Mouse (Mus musculus): ENCODE results near the gene Slc44a1. TPM values are rescaled to one million over a fixed set of nuclear protein-coding genes. Genes with fewer than 3 reads are reported as not detected.

Gene Slc44a1
- polyA plus RNA-seq, 1 experiment from 2014 or later = 27.9 TPM

DNA sequence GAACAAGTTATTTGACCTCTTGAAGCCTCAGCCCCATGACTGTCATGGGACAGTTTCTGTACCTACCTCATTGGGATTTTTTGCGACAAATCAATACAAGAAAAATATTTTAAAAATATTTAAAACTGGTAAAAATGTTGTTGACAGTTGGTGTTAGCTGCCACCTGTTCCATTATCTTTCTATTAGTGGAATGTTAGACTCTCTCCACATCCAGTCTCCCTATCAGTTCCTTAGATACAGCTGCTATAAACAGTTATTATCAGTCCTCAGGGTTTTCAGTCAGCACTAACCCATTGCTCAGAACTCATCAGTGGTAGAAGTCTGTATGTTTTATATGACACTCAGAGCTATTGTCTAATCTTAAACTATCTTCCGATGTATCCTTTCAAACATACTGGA lies 79.2 kb downstream of the Slc44a1 start:
- no peak overlapping the region for H3K27ac ChIP-seq (ENCODE audit: low read depth, low read length)
- no peak overlapping the region for H3K9ac ChIP-seq (ENCODE audit: low read depth, low read length)
- H3K27me3 ChIP-seq (replicated peaks; ENCODE audit: control insufficient read depth, insufficient read depth, low read length) = no peaks in the 10 kb centered on the region
- no peaks in the 10 kb centered on the region for H3K4me1 ChIP-seq (replicated peaks; ENCODE audit: control insufficient read depth, insufficient read depth, low read length)
- H3K9me3 ChIP-seq (ENCODE audit: control insufficient read depth) = no peaks in the 10 kb centered on the region
- 91% methylated on average over 2 of the region's 2 CpGs for WGBS
- no peak for TF ChIP-seq CTCF (IDR thresholded peaks at IDR 0.05; ENCODE audit: low read depth)
- ATAC-seq = no peak
- H3K36me3 ChIP-seq (ENCODE audit: control insufficient read depth, insufficient read depth) = no peaks in the 10 kb centered on the region; the same call in 1 of the 2 replicates
- no peak overlapping the region for H3K4me2 ChIP-seq (replicated peaks; ENCODE audit: low read depth)
- no peak overlapping the region for H3K4me3 ChIP-seq (ENCODE audit: low read depth, low read length)

DNA sequence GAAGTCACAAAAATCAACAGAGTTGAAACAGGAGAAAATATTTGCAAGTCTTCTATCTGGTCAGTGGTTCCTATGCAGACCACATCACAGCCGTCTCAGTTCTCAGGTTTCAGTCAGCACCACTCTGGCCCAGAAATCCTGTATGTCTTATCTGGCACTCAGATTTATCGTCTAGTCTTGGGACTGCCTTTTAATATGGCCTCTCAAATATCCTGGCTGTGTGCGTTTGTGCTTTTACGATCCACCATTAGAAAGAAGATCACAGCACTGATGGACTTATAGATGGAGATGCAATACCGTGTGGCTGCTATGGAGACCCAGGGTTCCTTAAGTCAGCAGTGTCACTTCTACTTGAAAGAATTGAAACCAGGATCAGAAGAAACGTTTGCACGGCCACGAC lies 80.8 kb downstream of the Slc44a1 start:
- Histone ChIP-seq H3K4me3 (ENCODE audit: low read depth, low read length) (no peak overlapping the region), H3K4me2 (replicated peaks; ENCODE audit: low read depth) (no peak overlapping the region), H3K27ac (ENCODE audit: low read depth, low read length) (no peak overlapping the region), H3K4me1 (replicated peaks; ENCODE audit: control insufficient read depth, insufficient read depth, low read length) (no peaks in the 10 kb centered on the region), H3K27me3 (replicated peaks; ENCODE audit: control insufficient read depth, insufficient read depth, low read length) (no peaks in the 10 kb centered on the region), H3K36me3 (ENCODE audit: control insufficient read depth, insufficient read depth) (no peaks in the 10 kb centered on the region; the same call in 1 of the 2 replicates), H3K9me3 (ENCODE audit: control insufficient read depth) (no peaks in the 10 kb centered on the region), H3K9ac (ENCODE audit: low read depth, low read length) (no peak overlapping the region)
- 64% methylated on average over 8 of the region's 8 CpGs for WGBS
- ATAC-seq = no peak
- TF ChIP-seq CTCF (IDR thresholded peaks at IDR 0.05; ENCODE audit: low read depth) = no peak

DNA sequence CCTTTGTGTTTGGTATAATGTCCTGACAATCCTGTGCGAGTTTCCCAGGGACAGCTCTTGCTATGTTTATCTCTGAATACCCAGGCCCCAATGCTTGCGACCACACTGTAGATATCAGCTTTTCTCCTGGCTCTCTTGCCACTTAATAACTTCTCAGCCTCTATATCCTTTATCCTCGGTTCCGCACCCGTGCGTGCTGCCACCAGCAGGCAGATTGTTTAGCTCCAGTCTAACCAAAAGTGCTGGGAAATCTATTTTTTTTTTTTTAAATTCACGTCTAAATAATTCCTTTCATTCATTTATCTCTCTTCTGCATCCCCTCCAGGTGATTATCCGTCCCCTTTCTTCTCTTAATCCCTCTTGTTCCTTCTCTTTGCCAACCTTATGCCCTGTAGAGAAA lies 82.4 kb downstream of the Slc44a1 start:
- WGBS = 76% methylated on average over 8 of the region's 8 CpGs
- no peaks in the 10 kb centered on the region for H3K27me3 ChIP-seq (replicated peaks; ENCODE audit: control insufficient read depth, insufficient read depth, low read length)
- H3K4me1 ChIP-seq (replicated peaks; ENCODE audit: control insufficient read depth, insufficient read depth, low read length) = no peaks in the 10 kb centered on the region
- no peaks in the 10 kb centered on the region for H3K9me3 ChIP-seq (ENCODE audit: control insufficient read depth)
- ATAC-seq = no peak
- H3K36me3 ChIP-seq (ENCODE audit: control insufficient read depth, insufficient read depth) = no peaks in the 10 kb centered on the region; the same call in 1 of the 2 replicates
- H3K4me2 ChIP-seq (replicated peaks; ENCODE audit: low read depth) = no peak overlapping the region
- no peak overlapping the region for H3K9ac ChIP-seq (ENCODE audit: low read depth, low read length)
- H3K4me3 ChIP-seq (ENCODE audit: low read depth, low read length) = no peak overlapping the region
- no peak overlapping the region for H3K27ac ChIP-seq (ENCODE audit: low read depth, low read length)
- TF ChIP-seq CTCF (IDR thresholded peaks at IDR 0.05; ENCODE audit: low read depth) = no peak

DNA sequence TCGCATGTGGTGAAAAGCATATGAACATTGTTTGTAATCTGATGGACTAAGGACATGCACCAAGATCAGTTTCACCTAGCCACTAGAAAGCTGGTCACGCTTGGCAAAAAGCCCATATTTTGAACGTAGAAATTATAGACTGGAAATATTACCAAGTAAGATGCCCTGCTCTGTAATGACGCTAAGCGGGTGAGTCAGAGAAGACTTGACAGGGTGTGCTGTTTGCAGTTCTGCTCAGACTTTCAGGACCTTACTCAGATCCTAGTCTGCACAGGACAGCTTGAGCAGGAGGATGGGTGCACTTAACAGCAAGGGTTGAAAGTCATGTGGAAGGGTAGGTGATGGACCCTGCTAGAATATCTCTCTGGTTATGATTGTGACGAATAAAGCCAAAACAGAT lies 85.3 kb downstream of the Slc44a1 start:
- Histone ChIP-seq H3K27me3 (replicated peaks; ENCODE audit: control insufficient read depth, insufficient read depth, low read length) (no peaks in the 10 kb centered on the region), H3K4me1 (replicated peaks; ENCODE audit: control insufficient read depth, insufficient read depth, low read length) (no peaks in the 10 kb centered on the region), H3K4me3 (ENCODE audit: low read depth, low read length) (no peak overlapping the region), H3K36me3 (ENCODE audit: control insufficient read depth, insufficient read depth) (peaks cover 4% of the 10 kb centered on the region; the same call in 1 of the 2 replicates), H3K9ac (ENCODE audit: low read depth, low read length) (no peak overlapping the region), H3K9me3 (ENCODE audit: control insufficient read depth) (no peaks in the 10 kb centered on the region), H3K4me2 (replicated peaks; ENCODE audit: low read depth) (no peak overlapping the region), H3K27ac (ENCODE audit: low read depth, low read length) (no peak overlapping the region)
- ATAC-seq = no peak
- TF ChIP-seq CTCF (IDR thresholded peaks at IDR 0.05; ENCODE audit: low read depth) = no peak
- WGBS = 77% methylated on average over 6 of the region's 6 CpGs

DNA sequence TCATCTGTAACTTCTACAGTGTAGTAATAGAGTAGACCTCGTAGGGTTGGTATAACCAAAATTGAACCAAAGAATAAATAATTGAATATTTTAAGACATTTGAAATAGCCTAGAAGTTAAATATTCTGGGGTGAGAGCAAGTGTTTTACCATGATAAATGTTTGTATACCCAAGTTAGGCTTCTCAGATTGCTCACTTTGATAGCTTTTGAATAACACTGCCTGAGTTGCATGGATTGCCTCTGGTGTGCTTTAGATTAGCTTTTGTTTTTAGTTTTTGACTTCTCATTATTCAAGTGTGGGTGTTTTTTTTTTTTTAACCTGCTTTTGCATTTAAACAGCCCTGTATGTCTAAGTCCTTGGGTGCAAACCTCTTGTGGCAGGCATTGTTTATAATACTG lies 85.8 kb downstream of the Slc44a1 start:
- no peak for TF ChIP-seq CTCF (IDR thresholded peaks at IDR 0.05; ENCODE audit: low read depth)
- H3K27ac ChIP-seq (ENCODE audit: low read depth, low read length) = no peak overlapping the region
- no peak overlapping the region for H3K9ac ChIP-seq (ENCODE audit: low read depth, low read length)
- H3K9me3 ChIP-seq (ENCODE audit: control insufficient read depth) = no peaks in the 10 kb centered on the region
- no peak overlapping the region for H3K4me3 ChIP-seq (ENCODE audit: low read depth, low read length)
- H3K27me3 ChIP-seq (replicated peaks; ENCODE audit: control insufficient read depth, insufficient read depth, low read length) = no peaks in the 10 kb centered on the region
- ATAC-seq = no peak
- H3K36me3 ChIP-seq (ENCODE audit: control insufficient read depth, insufficient read depth) = peaks cover 7% of the 10 kb centered on the region; the same call in 1 of the 2 replicates
- WGBS = 74% methylated on average over 1 of the region's 1 CpGs
- H3K4me2 ChIP-seq (replicated peaks; ENCODE audit: low read depth) = no peak overlapping the region
- no peaks in the 10 kb centered on the region for H3K4me1 ChIP-seq (replicated peaks; ENCODE audit: control insufficient read depth, insufficient read depth, low read length)

DNA sequence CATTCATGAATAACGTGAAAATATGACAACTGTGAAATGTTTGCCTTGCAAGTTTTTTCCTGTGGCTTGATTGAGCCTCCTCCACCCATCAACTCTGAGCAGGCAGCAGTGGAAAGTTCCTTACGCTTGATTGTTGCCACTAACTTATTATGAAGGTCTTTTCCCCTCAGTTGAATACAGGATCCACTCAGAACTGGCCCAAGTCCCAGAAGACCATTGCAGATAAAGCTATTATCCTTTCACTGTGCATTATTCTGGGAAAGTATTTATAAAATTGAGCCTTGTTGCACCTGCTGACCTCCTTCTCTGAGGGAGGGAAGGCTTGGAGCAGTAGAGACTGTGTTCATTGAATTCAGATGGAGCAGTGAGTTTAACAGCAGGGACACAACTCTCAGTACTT lies 86.2 kb downstream of the Slc44a1 start:
- no peak for TF ChIP-seq CTCF (IDR thresholded peaks at IDR 0.05; ENCODE audit: low read depth)
- H3K4me1 ChIP-seq (replicated peaks; ENCODE audit: control insufficient read depth, insufficient read depth, low read length) = no peaks in the 10 kb centered on the region
- no peaks in the 10 kb centered on the region for H3K27me3 ChIP-seq (replicated peaks; ENCODE audit: control insufficient read depth, insufficient read depth, low read length)
- H3K27ac ChIP-seq (ENCODE audit: low read depth, low read length) = no peak overlapping the region
- H3K9me3 ChIP-seq (ENCODE audit: control insufficient read depth) = no peaks in the 10 kb centered on the region
- peaks cover 8% of the 10 kb centered on the region; the same call in 1 of the 2 replicates for H3K36me3 ChIP-seq (ENCODE audit: control insufficient read depth, insufficient read depth)
- H3K4me2 ChIP-seq (replicated peaks; ENCODE audit: low read depth) = no peak overlapping the region
- H3K4me3 ChIP-seq (ENCODE audit: low read depth, low read length) = no peak overlapping the region
- 53% methylated on average over 2 of the region's 2 CpGs for WGBS
- no peak overlapping the region for H3K9ac ChIP-seq (ENCODE audit: low read depth, low read length)
- ATAC-seq = no peak

DNA sequence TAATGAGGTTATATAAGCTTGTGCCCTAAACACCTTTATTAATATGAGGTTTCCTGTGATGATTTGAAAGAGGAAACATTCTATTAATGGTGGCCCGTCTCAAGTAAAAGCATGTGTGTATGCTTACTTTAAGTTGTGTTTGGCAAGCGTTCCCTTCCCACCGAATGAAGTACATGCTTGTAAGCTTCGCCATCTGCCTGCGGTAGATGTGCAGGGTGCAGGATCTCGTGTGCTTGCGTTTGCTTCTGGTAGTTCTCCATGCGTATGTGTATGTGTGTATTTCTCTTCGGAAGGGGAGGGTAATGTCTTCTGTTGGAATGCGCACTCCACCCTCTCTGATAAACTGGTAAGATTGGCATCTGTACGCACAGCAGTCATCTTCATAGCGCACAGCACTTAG lies 95.6 kb downstream of the Slc44a1 start:
- H3K9me3 ChIP-seq (ENCODE audit: control insufficient read depth) = no peaks in the 10 kb centered on the region
- H3K9ac ChIP-seq (ENCODE audit: low read depth, low read length) = no peak overlapping the region
- TF ChIP-seq CTCF (IDR thresholded peaks at IDR 0.05; ENCODE audit: low read depth) = no peak
- WGBS = 80% methylated on average over 12 of the region's 12 CpGs
- no peak overlapping the region for H3K4me3 ChIP-seq (ENCODE audit: low read depth, low read length)
- peaks cover 3% of the 10 kb centered on the region; the same call in 1 of the 2 replicates for H3K36me3 ChIP-seq (ENCODE audit: control insufficient read depth, insufficient read depth)
- H3K4me2 ChIP-seq (replicated peaks; ENCODE audit: low read depth) = no peak overlapping the region
- no peak for ATAC-seq
- H3K27me3 ChIP-seq (replicated peaks; ENCODE audit: control insufficient read depth, insufficient read depth, low read length) = no peaks in the 10 kb centered on the region
- no peaks in the 10 kb centered on the region for H3K4me1 ChIP-seq (replicated peaks; ENCODE audit: control insufficient read depth, insufficient read depth, low read length)
- no peak overlapping the region for H3K27ac ChIP-seq (ENCODE audit: low read depth, low read length)

Data from intestine, postnatal 0 days (tissue).